Mouse (Mus musculus): ENCODE results near the gene Tbc1d25.

The Tbc1d25 gene

DNA sequence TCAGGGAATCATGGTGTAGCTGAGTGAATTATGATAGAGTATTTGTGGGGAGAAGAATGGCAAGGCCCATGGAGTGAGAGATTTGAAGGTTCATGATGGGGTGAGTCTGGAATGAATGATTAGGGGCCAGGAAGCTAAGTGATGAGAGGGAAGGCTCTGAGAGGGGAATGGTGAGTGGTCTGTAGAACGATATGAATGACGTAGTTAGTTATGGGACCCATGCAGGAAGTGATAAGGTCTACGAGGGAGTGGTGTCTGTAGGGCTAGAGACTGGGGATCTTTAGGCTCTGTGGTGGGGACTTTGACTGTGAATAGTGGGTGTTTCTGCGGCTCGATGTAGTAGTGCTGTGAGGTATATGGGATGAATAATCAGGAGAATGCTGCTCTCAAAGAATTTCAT, 3.7 kb upstream of the Tbc1d25 start:
- in situ Hi-C loops (cut with MboI, MseI): no loop called here

DNA sequence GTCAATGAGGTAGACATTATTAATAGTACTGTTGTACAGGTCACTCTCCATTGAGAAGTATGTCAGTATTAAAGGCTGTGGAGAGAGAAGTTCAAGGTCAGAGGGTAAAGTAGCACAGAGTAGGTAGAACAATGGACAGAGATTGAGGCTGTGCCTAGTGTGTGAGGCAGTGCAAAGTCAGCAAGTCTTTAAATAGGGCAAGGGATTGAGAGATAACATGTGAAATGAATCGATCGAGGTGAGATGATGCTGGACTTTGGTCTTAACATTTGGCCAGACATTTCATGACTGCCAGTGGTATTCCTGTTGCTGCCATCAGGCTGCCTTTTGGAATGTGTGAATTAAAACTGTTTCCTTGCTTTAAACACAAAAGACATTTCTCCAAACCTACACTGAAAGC, 2.9 kb upstream of the Tbc1d25 start:
- in situ Hi-C loops (cut with MboI, MseI): no loop called here

DNA sequence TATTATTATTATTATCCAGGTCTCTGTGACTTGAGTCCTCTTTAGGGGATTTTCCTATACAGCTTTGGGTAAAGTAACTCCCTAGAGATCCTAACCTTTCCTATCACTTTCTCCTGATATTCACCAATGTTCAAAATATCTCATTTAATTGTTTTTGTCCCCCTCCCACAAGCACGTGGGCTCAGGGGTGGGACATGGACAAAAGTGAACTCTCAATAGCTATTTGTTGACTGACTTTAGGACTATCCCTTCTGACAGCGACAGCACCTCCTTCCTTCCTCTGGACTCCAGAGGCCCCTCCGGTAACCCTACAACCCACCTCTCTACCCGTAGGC, 845 bp downstream of the Tbc1d25 start:
- in situ Hi-C loops (cut with MboI, MseI): no loop called here

DNA sequence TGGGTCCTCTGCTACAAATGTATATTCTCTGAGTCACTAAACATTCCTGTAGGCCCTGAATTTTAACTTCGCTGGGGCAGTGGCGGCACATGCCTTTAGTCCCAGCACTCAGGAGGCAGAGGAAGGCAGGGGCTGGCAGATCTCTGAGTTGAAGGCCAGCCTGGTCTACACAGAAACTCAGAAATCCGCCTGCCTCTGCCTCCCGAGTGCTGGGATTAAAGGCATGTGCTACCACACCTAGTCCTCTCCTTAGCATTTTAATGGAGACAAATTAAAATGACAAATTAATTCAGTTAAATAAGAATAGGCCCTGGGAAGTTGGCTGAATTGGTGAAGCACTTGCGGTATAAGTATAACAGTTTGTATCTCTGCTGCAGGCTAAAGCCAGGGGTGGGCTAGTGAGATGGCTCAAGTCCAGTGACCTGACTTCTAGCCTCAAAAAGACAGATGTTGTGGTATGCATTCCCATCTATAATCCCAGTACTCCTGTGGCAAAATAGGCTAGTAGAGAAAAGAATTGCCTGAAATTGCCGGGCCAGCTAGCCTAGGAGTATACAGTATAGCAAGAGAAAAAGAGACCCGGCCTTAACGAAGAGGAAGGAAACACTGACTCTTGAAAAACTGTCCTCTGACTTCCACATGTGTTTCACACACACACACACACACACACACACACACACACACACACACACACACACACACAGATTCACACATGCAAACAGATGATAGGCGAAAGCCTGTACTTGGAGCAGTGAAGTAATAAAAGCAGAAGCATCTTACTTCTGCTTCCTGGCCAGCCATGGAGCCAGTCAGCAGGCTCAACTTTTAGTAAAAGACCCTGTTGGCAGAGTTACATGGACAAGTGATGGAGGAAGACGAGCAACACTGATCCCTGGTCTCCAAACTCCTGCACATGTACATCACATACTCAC, 8.0 kb downstream of the Tbc1d25 start:
- in situ Hi-C loops (cut with MboI, MseI): no loop called here

DNA sequence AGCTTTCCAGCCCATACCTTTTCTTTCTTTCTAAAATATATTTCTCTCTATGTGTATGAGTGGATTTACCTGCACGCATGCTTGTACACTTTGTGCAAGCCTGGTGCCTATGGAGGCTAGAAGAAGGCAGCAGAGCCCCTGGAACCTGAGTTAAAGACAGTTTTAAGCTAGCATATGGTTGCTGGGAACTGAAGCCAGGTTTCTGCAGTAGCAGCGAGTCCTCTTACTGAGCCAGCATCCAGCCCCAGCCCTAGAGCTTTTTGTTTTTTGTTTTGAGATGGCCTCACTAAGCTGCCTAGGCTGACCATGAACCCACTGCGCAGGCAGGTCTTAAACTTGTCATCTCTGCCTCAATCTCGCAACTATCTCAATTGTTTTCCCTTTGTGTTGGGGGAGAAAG, 11.5 kb downstream of the Tbc1d25 start:
- in situ Hi-C loops (cut with MboI, MseI): no loop called here

DNA sequence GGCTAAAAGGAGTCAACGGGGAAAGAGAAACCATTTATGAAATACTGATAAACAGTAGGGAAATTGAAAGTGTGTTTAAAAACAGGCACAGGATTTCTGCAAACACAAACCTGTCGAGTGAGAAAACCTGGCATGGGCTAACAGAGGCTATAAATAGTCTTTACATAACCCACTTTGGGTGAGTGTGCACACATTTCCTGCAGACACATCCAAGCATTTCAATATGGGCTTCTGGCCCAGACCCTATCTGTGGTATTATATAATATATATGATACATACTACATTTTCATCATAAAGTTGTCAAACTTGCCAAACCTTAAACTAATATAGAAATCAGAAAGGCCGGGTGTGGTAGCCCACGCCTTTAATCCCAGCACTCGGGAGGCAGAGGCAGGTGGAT, 12.9 kb downstream of the Tbc1d25 start:
- in situ Hi-C loops (cut with MboI, MseI): no loop called here

DNA sequence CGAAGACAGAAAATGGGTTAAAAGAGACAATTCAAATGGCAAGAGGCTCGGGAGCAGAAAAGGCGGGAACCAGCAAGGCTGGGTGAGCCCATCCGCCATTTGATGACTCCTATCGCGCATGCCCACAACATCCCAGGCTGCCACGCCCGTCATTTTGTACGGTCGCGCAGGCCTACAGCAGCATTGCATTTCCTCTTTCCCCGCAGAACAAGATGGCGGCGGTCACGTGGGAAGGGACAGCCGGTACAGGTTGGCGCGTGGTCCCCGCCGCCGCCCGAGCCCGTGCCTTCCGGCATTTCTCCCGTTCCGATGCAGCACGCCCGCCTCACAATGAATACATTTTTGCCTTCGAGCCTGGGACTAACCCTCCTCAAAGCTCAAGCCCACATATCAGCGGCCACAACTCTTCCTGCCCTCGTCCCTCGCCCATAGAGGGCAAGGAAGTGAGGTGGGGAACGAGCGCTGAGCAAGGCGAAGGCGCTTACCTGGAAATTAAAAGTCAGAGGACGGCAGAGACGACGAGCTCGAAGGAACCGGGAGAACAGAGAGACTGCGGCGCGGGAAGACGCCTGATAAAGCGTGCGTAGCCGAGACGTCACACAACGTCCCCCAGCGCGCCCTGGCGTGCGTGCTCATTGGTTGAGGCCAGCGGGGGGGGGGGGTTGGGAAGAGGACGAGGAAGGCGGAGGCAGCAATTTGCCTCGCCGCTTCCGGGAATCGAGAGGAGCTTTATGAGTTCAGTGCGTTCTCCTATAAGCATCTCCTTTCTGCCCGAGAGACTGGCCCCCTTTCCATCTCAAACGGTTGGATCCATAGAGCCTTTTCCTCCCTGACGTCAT, 30.6 kb downstream of the Tbc1d25 start, which contains the start of gene Rbm3:
Gene Rbm3, minus strand, starts transcription at position 728 of the 839 bp plus-strand sequence.
- in situ Hi-C loops (cut with MboI, MseI): no loop called here

DNA sequence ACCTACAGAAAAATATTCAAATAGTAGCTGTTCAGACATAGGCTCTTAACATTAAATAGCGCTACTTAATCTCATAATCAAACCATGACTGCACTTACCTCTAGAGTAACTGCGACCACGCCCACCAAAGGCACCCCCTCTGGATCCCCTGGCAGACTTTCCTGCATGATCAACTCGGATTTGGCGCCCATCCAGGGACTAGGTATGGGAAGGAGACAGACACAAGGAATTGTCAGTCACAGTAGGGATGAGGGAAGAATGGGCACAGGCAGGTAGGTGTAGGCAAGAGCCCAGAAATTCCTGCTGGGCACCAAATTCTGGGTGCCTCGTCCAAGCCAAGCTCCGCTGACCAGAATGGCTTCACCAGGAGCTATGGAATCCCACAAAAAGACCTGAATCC, 32.2 kb downstream of the Tbc1d25 start:
- in situ Hi-C loops (cut with MboI, MseI): no loop called here

DNA sequence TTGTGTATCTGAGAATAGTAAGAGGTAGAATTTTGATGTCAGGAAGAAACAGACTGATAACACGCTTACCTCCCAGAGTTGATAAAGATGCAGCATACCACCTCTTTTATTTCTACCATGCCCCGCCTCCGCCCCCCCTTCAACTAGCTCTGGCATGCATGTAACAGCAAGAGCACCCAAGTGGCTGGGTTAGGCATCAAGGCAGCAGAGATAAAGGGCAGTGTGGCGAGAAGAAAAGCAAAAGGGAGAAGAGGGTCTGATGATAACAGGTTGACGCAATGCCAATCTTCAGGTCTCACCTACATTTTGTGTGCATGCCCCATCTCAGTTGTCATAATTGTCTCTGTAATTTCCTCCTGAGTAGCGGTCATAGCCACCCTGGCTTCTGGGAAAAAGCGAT, 33.0 kb downstream of the Tbc1d25 start:
- in situ Hi-C loops (cut with MboI, MseI): no loop called here

DNA sequence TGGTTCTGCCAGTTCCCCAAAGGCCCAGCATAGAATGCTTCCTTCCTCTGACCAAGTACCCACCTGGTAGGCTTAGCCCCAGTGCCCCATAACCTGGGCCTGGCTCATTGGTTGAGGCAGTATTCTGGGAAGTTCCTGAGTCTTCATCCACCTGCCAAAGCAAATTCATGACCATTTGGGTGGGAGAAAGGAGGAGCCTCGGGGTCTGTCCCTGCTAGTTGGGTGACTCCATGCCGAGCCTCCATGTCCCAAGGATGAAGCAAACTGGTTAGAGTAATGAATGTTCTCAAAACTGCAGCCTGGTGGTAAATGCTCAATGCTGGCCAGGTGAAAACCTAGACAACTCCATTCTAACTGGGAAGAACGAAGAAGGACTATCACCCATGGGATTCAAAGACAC, 34.9 kb downstream of the Tbc1d25 start:
- in situ Hi-C loops (cut with MboI, MseI): no loop called here

DNA sequence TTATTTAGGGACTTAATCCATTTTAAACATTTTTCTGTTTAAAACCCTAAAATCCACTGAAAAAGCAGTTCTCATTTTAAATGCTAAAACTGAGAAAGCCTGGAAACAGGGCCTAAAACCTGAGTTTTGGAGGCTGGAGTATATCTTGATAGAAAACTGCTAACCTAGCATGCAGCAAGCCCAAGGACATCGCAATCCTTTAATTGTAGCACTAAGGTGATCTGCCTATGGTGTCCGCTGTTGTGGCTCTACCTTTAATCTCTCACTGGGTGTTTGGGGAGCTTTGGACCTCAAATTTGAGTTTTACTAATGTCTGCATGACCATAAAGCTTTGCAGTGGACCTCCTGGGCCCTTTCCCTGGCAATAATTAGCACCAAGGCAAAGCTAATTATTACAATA, 35.5 kb downstream of the Tbc1d25 start:
- in situ Hi-C loops (cut with MboI, MseI): no loop called here

DNA sequence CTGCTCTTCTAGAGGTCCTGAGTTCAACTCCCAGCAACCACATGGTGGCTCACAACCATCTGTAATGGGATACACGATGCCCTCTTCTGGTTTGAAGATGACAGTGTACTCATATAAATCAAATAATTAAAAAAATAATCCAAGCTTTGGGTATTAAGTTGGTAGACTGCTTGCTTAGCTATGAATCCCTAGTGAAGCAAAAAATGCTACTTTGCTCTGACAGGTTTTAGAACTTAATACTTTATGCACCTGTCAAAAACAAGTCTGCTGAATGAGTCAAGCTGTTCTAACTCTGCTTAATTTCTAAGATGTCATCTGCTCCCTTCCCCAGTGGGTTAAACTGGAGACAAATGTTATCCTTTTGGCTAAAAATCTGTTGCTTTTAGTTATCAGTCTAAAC, 36.5 kb downstream of the Tbc1d25 start:
- in situ Hi-C loops (cut with MboI, MseI): no loop called here

DNA sequence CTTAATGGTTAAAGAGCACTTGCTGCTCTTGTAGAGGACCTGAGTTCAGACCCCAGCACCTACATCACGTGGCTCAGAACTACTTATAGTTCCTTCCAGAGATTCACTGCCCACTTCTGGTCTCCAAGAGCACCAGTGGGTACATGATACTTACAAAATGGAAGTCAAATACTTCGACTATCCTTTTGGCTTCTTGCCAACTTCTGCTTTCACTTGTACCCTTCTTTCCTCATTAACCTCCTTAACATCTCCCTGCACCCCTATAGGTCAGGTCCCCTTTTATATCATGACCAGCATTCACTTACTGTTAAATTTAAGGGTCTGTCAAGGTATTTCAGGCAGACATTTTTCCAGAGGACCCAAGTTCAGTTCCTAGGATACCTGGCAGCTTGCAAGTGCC, 40.1 kb downstream of the Tbc1d25 start:
- in situ Hi-C loops (cut with MboI, MseI): no loop called here

DNA sequence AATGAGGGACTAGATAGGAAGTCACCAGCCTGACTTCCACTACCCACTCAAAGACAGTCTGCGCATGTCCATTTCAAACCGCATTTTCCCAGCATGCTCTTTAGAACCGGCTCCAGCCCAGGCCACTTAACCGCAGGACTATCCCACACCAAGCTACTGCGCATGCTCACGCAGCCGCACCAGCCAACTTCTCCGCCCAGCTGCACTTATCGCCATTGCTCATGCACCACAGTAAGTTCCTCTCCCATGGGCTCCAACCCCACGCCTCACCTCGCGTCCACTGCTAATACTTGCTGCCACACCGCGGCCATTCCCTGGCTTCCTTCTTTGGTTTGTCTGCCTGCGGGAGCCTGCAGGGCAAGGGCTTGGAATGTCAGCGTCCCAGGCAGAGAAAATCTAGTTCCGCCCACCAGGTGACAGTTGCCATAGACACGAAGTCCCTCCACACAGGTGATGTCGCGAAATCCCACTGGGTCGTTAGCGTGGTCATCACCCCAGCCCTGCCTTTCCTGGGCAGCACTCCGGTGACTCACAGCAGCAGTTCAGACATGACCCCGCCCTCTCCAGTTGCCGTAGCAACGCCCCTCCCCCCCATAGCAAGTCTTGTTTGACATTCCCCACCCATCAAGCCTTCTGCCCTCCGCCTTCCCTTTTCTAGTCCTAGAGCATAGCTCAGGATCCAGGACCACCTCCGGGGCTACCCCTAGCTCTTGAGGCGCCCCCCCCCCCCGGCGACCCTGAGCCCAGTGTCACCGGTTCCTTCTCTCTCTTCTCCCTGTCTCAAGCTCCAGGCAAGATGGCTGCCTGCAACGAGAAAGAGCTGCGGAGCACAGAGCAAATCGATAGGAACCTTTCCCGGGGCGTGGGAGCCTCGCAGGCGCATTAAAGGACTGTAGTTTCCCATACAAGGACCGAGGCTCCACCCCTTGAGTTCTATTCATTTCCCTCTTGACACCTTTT, 43.7 kb downstream of the Tbc1d25 start, which contains the start of gene Wdr13:
Gene Wdr13, minus strand, starts transcription at position 876 of the 960 bp plus-strand sequence.
- in situ Hi-C loops (cut with MboI, MseI): no loop called here

DNA sequence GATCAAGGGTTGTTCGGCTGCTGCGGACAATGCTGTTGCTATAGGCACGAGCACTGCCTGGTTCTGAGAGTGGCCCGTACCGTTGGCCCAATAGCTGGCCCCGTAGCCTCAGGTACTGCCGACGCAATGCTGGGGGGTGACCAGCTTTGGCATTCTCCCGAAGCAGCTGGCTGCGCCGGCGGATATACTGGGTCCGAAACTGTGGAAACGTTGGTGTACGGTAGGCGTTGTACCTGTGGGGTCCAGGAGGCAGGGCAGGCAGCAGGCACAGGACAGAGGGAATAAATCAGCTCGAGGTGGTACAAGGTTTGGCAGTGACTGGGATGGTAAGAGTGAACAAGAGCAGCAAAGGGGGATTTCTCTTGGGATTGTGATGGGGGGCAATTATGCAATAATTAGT, 44.6 kb downstream of the Tbc1d25 start:
- in situ Hi-C loops (cut with MboI, MseI): no loop called here

DNA sequence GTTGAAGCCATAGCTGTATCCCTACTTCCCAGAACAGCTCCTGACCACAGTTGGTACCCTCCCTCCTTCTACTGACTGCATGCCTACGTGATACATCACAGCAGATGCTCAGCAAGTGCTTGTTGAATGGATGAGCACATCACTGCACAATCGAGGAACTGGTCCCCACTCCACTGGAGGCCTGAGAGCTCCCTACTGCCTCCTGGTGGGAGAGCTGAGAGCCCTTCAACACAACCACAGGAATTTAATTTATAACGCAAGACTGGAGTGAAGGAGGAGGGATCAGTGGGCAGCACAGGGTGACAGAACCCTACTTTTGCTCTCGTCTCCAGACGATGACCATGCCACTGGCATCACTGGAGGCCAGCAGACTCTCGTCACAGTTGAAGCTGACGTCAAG, 50.7 kb downstream of the Tbc1d25 start:
- in situ Hi-C loops (cut with MboI, MseI): no loop called here

DNA sequence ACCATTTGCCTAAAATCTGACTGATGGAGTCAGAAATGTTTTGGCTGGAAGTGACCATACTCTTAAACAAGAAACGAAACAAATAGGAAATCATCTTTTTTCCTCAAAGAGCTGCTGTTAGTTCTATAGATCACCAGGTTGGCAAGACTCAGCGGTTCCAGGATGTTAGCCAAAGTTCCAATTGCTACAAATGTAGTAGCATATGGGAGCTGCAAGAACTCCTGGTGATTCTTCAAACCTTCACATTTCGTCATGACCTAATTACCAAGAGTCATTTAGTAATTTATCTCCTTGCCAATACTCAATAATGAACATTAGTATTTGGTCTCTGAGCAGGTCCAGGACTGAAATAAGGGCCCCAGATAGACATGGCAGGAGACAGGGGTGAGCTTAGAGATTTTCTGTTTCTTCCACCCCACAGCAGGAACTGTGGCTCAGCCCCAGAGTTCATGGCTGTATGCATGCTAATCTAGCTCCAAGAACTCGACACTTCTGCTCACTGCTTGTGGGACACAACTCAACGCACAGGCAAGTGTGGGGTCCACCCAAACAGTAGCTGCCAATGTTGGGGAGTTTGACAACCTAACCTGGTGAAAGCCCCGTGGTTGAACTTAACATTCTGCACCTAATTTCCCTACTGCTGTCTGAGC, 52.0 kb downstream of the Tbc1d25 start:
- in situ Hi-C loops (cut with MboI, MseI): no loop called here

DNA sequence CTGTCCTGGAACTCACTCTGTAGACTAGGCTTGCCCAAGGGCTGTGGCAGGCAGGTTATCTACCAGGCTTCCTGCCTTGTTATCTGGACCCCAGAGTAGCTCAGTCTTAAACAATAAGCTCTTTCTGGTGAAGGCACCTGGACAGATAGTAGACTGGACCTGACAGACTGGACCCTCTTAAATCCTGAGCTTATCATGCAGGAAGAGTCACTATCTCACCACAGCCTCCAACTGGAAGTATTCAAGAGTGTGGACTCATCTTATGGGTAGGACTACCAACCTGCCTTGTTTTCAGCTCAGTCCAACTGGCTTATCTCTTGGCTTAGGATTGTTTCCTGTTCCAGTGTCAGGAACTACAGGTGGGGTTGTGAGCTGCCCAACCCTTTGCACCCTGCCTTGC, 58.7 kb downstream of the Tbc1d25 start:
- in situ Hi-C loops (cut with MboI, MseI): no loop called here

DNA sequence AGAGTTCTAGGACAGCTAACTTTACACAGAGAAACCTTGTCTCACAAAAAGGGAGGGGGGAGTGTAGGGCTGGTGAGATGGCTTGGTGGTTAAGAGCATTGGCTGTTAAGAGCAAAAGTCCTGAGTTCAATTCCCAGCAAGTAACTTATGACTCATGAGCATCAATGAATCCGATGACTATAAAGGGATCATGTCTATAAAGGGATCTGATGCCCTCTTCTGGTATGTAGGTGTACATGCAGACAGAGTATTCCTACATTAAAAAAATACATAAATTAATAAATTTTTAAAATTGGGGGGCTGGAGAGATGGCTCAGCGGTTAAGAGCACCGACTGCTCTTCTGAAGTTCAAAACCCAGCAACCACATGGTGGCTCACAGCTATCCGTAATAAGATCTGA, 60.7 kb downstream of the Tbc1d25 start:
- in situ Hi-C loops (cut with MboI, MseI): no loop called here

DNA sequence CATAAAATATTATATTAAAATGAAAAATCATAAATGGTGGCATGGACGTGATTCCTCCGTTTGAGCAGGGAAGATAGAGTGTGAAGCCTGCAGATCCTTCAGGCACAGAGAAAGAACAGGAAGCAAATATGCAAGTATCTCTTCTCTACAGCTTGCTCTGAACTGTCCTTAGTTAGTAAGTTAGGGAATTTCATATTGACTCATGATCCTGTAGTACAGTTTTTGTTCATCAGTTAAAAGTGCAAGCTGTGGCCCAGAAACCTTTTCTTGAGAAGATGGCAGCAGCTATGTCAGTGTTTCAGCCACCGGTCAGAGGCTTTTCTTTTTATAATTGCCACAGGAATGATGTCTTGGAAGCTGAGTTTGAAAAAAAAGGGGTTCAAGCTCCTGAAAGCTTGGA, 71.0 kb downstream of the Tbc1d25 start:
- in situ Hi-C loops (cut with MboI, MseI): no loop called here
